Mouse (Mus musculus) embryonic fibroblast, embryonic 13.5 days (primary cell): ENCODE results near the gene Rnf213.

Source experiments
- CTCF ChIP-seq: IDR thresholded peaks from 2 replicates; pipeline ENCODE4 v1.5.1; 2011; ENCODE audit warnings: mild to moderate bottlenecking, control low read depth, low read length, moderate library complexity, borderline replicate concordance; ENCODE audit not compliant: insufficient read depth
- POLR2A ChIP-seq: IDR thresholded peaks from 2 replicates; pipeline ENCODE4 v1.6.1; 2011; ENCODE audit warnings: low read depth, mild to moderate bottlenecking, control low read depth, low read length, moderate library complexity

DNA sequence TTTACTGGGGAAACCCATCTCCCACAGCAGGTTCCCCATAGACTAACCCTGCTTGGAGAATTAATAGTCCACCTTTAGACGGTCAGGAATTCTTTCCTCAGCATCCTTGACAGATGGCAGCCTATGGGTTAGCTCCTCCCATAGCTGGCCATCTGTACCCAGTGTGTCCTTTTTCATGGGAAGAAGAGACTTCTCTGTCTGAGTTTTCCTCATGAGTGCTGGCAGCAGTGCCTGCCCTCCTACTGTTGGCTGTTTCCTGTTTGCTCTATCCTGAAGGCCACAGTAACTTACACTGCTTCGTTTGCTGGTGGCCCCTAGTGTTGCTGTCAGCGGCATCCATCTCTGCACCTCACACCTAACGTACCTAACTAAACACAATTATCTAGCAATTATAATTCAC, 104.6 kb downstream of the Rnf213 start:
- no peak for TF ChIP-seq CTCF
- no peak for TF ChIP-seq POLR2A
